Comparison of ENCODE assay signal across 7 mouse cellular contexts in the genomic region with DNA sequence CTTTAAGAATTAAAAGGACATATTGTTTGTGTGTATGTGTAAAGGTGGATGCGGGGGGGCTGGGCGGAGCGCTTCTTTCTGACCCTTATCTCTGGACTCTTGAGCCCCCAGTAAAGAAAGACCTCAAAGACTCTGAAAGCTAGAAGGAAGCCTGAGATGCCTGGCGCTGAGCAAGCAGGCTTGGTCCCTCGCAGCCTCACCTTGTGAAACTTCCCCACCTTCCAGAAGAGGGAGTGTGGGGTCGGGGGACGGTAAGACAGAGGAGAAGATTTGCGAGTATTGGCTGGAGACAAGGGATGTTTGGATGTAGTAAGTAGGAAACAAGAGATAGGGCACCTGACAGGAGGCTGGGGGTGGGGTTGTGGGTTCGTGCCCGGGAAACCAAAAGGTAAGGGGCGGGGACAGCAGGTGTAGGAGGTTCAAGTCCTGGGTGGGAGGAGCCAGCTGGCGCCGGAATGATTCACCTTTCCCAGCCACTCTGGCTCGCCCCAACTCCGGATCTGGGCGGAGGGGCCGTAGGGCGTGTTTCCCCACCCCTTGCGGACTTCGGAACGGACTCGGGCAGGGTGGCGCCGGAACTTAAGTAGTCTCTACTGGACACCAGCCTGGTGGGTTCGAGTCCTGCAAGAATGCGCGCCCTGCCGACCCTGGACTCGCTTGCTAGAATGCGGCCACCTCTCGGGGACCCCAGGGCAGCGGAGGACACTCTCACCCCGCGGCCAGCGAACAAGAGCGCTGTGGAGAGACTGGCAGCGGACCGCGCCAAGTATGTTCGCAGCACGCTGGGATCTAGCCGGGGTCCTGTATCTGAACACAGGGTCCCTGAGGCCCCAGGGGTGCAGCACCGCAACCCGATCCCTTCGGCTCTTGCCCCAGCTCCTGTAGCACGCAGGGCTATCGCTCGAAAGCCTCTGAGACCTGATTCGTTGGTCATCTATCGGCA. TPM values are rescaled to one million over a fixed set of nuclear protein-coding genes. Genes with fewer than 3 reads are reported as not detected.
DNase-seq lines count a peak whose midpoint lies in the region; ATAC-seq and TF ChIP-seq lines count a peak whose summit lies in the region.

A gene (plus strand): TSS at position 450 of the 943 bp plus-strand sequence.

- peak within 1 kb of the TSS; percentile 59 for H3K27ac ChIP-seq in bone marrow, adult 2 months (ENCODE audit: control insufficient read depth, insufficient read depth, low read depth, low read length, poor library complexity)
- H3K27ac ChIP-seq in heart, embryonic 10.5 days = peak within 1 kb of the TSS; percentile 82
- peak within 1 kb of the TSS; percentile 60; the same call in 1 of the 2 replicates for H3K27ac ChIP-seq in kidney, embryonic 15.5 days
- H3K27ac ChIP-seq in small intestine, adult 2 months (ENCODE audit: insufficient read depth, low read depth, low read length) = peak within 1 kb of the TSS; percentile 74

- peak; percentile 35 for DNase-seq in Muller cell, postnatal 12 days (ENCODE audit: inconsistent ontology term)
- DNase-seq in heart, embryonic 10.5 days (ENCODE audit: low spot score) = peak; percentile 84
- DNase-seq in lung, postnatal 14 days = peak; percentile 66
- DNase-seq in layer of hippocampus, adult 18-20 months (ENCODE audit: low spot score in 2 of 2) = no peak

- WGBS in bone marrow, adult 2 months = 3% methylated on average over 50 of the region's 50 CpGs
- WGBS in heart, embryonic 10.5 days = 2% methylated on average over 50 of the region's 50 CpGs
- 1% methylated on average over 50 of the region's 50 CpGs for WGBS in kidney, embryonic 15.5 days
- WGBS in small intestine, adult 2 months = 1% methylated on average over 50 of the region's 50 CpGs

- peaks cover 57% of the 10 kb centered on the region for H3K27me3 ChIP-seq in heart, embryonic 10.5 days (ENCODE audit: insufficient read depth, poor library complexity, severe bottlenecking)
- H3K27me3 ChIP-seq in kidney, embryonic 15.5 days = peaks cover 44% of the 10 kb centered on the region
- H3K27me3 ChIP-seq in small intestine, adult 2 months (ENCODE audit: control insufficient read depth, insufficient read depth, low read length) = no peaks in the 10 kb centered on the region

- TF ChIP-seq CTCF in bone marrow, adult 2 months (IDR thresholded peaks at IDR 0.05; ENCODE audit: control insufficient read depth, insufficient read depth, low read length) = no peak
- no peak for TF ChIP-seq CTCF in small intestine, adult 2 months (IDR thresholded peaks at IDR 0.05; ENCODE audit: extremely low read depth, insufficient read length, insufficient replicate concordance, low read depth, low read length)

- no peaks in the 10 kb centered on the region for H3K9me3 ChIP-seq in heart, embryonic 10.5 days
- H3K9me3 ChIP-seq in kidney, embryonic 15.5 days (replicated peaks) = no peaks in the 10 kb centered on the region

- H3K4me1 ChIP-seq in bone marrow, adult 2 months (ENCODE audit: control insufficient read depth, insufficient read depth, low read length) = no peaks in the 10 kb centered on the region
- H3K4me1 ChIP-seq in heart, embryonic 10.5 days = peaks cover 11% of the 10 kb centered on the region; the same call in 1 of the 2 replicates
- H3K4me1 ChIP-seq in kidney, embryonic 15.5 days = peaks cover 29% of the 10 kb centered on the region
- H3K4me1 ChIP-seq in small intestine, adult 2 months (ENCODE audit: control insufficient read depth, insufficient read depth, insufficient read length, low read length) = no peaks in the 10 kb centered on the region

- peak within 1 kb of the TSS; percentile 54 for H3K9ac ChIP-seq in kidney, embryonic 15.5 days

- peak; percentile 37; the same call in 1 of the 2 replicates for TF ChIP-seq POLR2A in bone marrow, adult 2 months (IDR thresholded peaks at IDR 0.05; ENCODE audit: borderline replicate concordance, control insufficient read depth, low read depth, low read length)
- peak; percentile 89 for TF ChIP-seq POLR2A in small intestine, adult 2 months (IDR thresholded peaks at IDR 0.05; ENCODE audit: low read depth, low read length)

- no peaks in the 10 kb centered on the region for H3K36me3 ChIP-seq in heart, embryonic 10.5 days
- no peaks in the 10 kb centered on the region for H3K36me3 ChIP-seq in kidney, embryonic 15.5 days
- peaks cover 3% of the 10 kb centered on the region; the same call in 1 of the 2 replicates for H3K36me3 ChIP-seq in small intestine, adult 2 months (ENCODE audit: control insufficient read depth, insufficient read depth, low read length)

- peak within 1 kb of the TSS; percentile 97 for H3K4me2 ChIP-seq in kidney, embryonic 15.5 days

- peak; percentile 87 for ATAC-seq in kidney, embryonic 15.5 days (replicated peaks; ENCODE audit: low FRiP score)

- H3K4me3 ChIP-seq in bone marrow, adult 2 months (replicated peaks; ENCODE audit: control insufficient read depth, low read depth, low read length) = peak within 1 kb of the TSS; percentile 78
- H3K4me3 ChIP-seq in heart, embryonic 10.5 days = peak within 1 kb of the TSS; percentile 73
- H3K4me3 ChIP-seq in kidney, embryonic 15.5 days (replicated peaks) = peak within 1 kb of the TSS; percentile 65
- H3K4me3 ChIP-seq in small intestine, adult 2 months (ENCODE audit: low read depth, low read length) = peak within 1 kb of the TSS; percentile 94

RNA-seq across cellular contexts. Expression of the gene that starts here (rescaled TPM):
- polyA plus RNA-seq in bone marrow, adult 2 months (2011; ENCODE audit: insufficient read depth, insufficient read length, low replicate concordance, missing spikeins) = 0.47 TPM in 1 of 2 replicates, not detected in the other
- polyA plus RNA-seq in heart, embryonic 10.5 days (2016; fragmentation: Nextera tagmentation; extraction: Ambion mirVana) = 0.82 and 0.85 TPM in 2 replicates
- 4.7 and 4.9 TPM in 2 replicates for polyA plus RNA-seq in kidney, embryonic 15.5 days (2015; fragmentation: Nextera tagmentation; extraction: Ambion mirVana)
- 6.4 and 10.8 TPM in 2 replicates for polyA plus RNA-seq in small intestine, adult 2 months (2012; rRNA removed)
- not detected for total RNA-seq in layer of hippocampus, adult 18-20 months (2021)

Comparison
In these comparisons a context has a peak if more than half of its experiments do, and no peak if none do; other contexts are left out.
1. Peak in DNase-seq, H3K4me3 ChIP-seq and H3K27ac ChIP-seq in heart, embryonic 10.5 days; RNA of the gene not detected or under 1 TPM.
2. DNase-seq: peak in Muller cell, postnatal 12 days (single experiment) and lung, postnatal 14 days (single experiment); none in layer of hippocampus, adult 18-20 months (0 of 2).
3. Peak in every context shown above with its lines, with median percentiles within 50 percentile points of each other: H3K27ac ChIP-seq and H3K4me3 ChIP-seq.